Mouse (Mus musculus) erythroblast, adult 5-6 weeks (primary cell): ENCODE data around the gene Cttnbp2nl. TPM values are rescaled to one million over a fixed set of nuclear protein-coding genes. Genes with fewer than 3 reads are reported as not detected.

Experiments used
- ATAC-seq: replicated peaks from 2 replicates; pipeline ENCODE4 v1.8.0; 2016; ENCODE audit warnings: moderate number of reproducible peaks, mild to moderate bottlenecking, moderate TSS enrichment, inconsistent platforms; ENCODE audit not compliant: poor library complexity, low FRiP score, severe bottlenecking
- total RNA-seq, 2 experiments: library from RNA; stranded (forward) in 1 of 2; stranded (reverse) in 1 of 2; fragments of 150-400 nt in 1 of 2; fragments of 200-764, 138-1000 nt in 1 of 2; gene quantifications; 2 replicates each; pipeline versions ENCODE4 v1.2.3 to v1.2.4; 2015 to 2017; ENCODE audit warnings: low replicate concordance in 2 of 2

Gene Cttnbp2nl
- total RNA-seq, 2 experiments from 2014 or later = under 0.01 TPM; not detected in 1

GRCm38 (mm10) chr3:104987884-104988283, 65.1 kb downstream of the Cttnbp2nl start:
- ATAC-seq = no peak

GRCm38 (mm10) chr3:104979735-104980134, 73.2 kb downstream of the Cttnbp2nl start:
- ATAC-seq = no peak

GRCm38 (mm10) chr3:104967548-104968300, 85.2 kb downstream of the Cttnbp2nl start:
- ATAC-seq = no peak

GRCm38 (mm10) chr3:104965991-104966554, 86.9 kb downstream of the Cttnbp2nl start:
- ATAC-seq = no peak

- ATAC-seq = no peak
Observed at GRCm38 (mm10) chr3:104965070-104965855, 87.7 kb downstream of the Cttnbp2nl start.

- no peak for ATAC-seq
Observed at GRCm38 (mm10) chr3:104963331-104964276, 89.3 kb downstream of the Cttnbp2nl start.

- no peak for ATAC-seq
Observed at GRCm38 (mm10) chr3:104962866-104963265, 90.1 kb downstream of the Cttnbp2nl start.

- no peak for ATAC-seq
Observed at GRCm38 (mm10) chr3:104962141-104962611, 90.8 kb downstream of the Cttnbp2nl start.

GRCm38 (mm10) chr3:104961066-104962059, 91.6 kb downstream of the Cttnbp2nl start, which contains the start of gene Wnt2b:
Wnt2b (minus strand) TSS chr3:104961921.
- no peak for ATAC-seq

- no peak for ATAC-seq
Observed at GRCm38 (mm10) chr3:104960026-104961000, 92.6 kb downstream of the Cttnbp2nl start.

- ATAC-seq = no peak
Observed at GRCm38 (mm10) chr3:104956131-104956581, 96.8 kb downstream of the Cttnbp2nl start.

- no peak for ATAC-seq
Observed at GRCm38 (mm10) chr3:104954551-104954950, 98.4 kb downstream of the Cttnbp2nl start.

- ATAC-seq = no peak
Observed at GRCm38 (mm10) chr3:104954137-104954536, 98.8 kb downstream of the Cttnbp2nl start.

GRCm38 (mm10) chr3:104952891-104953670, 99.9 kb downstream of the Cttnbp2nl start:
- no peak for ATAC-seq
